Mouse (Mus musculus): ENCODE results near the gene Ramp2. TPM values are rescaled to one million over a fixed set of nuclear protein-coding genes. Genes with fewer than 3 reads are reported as not detected.
A peak's percentile ranks its signal among the peaks of the same experiment; 100 is the strongest.

Gene Ramp2
- polyA plus RNA-seq, 1 experiment from 2014 or later: 73.3 TPM

GRCm38 (mm10) chr11:101232010-101232839 is 13.6 kb upstream of the Ramp2 start:
- WGBS: 59% methylated on average over 6 of the region's 6 CpGs
- Histone ChIP-seq H3K4me3 (ENCODE audit: low read depth, low read length) (no peak overlapping the region), H3K36me3 (ENCODE audit: control insufficient read depth, insufficient read depth, low read length) (no peaks in the 10 kb centered on the region), H3K9me3 (ENCODE audit: control insufficient read depth, low read length) (no peaks in the 10 kb centered on the region), H3K27me3 (ENCODE audit: control insufficient read depth, insufficient read depth, low read length) (no peaks in the 10 kb centered on the region), H3K4me1 (ENCODE audit: control insufficient read depth, insufficient read depth, low read length) (peaks cover 10% of the 10 kb centered on the region), H3K4me2 (ENCODE audit: low read depth) (peak overlapping the region; percentile 18; the same call in 1 of the 2 replicates), H3K27ac (ENCODE audit: low read depth, low read length) (peak overlapping the region; percentile 11; the same call in 1 of the 2 replicates), H3K9ac (ENCODE audit: low read length) (no peak overlapping the region)
- no peak for ATAC-seq (ENCODE audit: insufficient read depth, low FRiP score, low TSS enrichment)
- peak; percentile 23 for DNase-seq (ENCODE audit: low spot score)

DNA sequence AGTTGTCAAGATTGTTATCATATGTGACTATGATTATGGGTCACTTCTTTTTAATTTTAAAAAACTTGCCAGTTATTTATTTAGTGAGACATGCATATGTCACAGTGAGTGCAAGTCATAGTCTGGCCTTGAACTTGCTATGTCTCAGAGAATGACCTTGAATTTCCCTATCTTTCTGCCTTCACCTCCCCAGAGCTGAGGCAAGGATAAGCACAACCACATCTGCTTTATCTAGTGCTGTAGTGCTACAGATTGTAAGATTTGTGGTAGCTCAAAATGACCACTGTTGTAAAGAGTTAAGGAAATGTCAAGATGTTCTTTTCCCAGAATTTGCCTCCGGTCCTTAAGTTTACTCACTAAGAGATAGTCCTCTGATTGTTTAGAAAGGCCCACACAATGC is 12.6 kb upstream of the Ramp2 start:
- 86% methylated on average over 1 of the region's 1 CpGs for WGBS
- Histone ChIP-seq H3K27me3 (ENCODE audit: control insufficient read depth, insufficient read depth, low read length) (no peaks in the 10 kb centered on the region), H3K4me2 (ENCODE audit: low read depth) (no peak overlapping the region)

GRCm38 (mm10) chr11:101234124-101234523 is 11.7 kb upstream of the Ramp2 start:
- no peaks in the 10 kb centered on the region for H3K36me3 ChIP-seq (ENCODE audit: control insufficient read depth, insufficient read depth, low read length)
- no peak overlapping the region for H3K4me2 ChIP-seq (ENCODE audit: low read depth)
- H3K4me3 ChIP-seq (ENCODE audit: low read depth, low read length): no peak overlapping the region
- ATAC-seq (ENCODE audit: insufficient read depth, low FRiP score, low TSS enrichment): no peak
- no peak overlapping the region for H3K27ac ChIP-seq (ENCODE audit: low read depth, low read length)
- H3K9me3 ChIP-seq (ENCODE audit: control insufficient read depth, low read length): no peaks in the 10 kb centered on the region
- DNase-seq (ENCODE audit: low spot score): no peak
- H3K27me3 ChIP-seq (ENCODE audit: control insufficient read depth, insufficient read depth, low read length): no peaks in the 10 kb centered on the region
- peaks cover 10% of the 10 kb centered on the region for H3K4me1 ChIP-seq (ENCODE audit: control insufficient read depth, insufficient read depth, low read length)
- no peak overlapping the region for H3K9ac ChIP-seq (ENCODE audit: low read length)

More for the DNA sequence above, 12.6 kb upstream of the Ramp2 start:
- no peak overlapping the region for H3K4me3 ChIP-seq (ENCODE audit: low read depth, low read length)
- no peak overlapping the region for H3K9ac ChIP-seq (ENCODE audit: low read length)
- no peaks in the 10 kb centered on the region for H3K9me3 ChIP-seq (ENCODE audit: control insufficient read depth, low read length)
- DNase-seq (ENCODE audit: low spot score): no peak
- ATAC-seq (ENCODE audit: insufficient read depth, low FRiP score, low TSS enrichment): no peak
- no peaks in the 10 kb centered on the region for H3K36me3 ChIP-seq (ENCODE audit: control insufficient read depth, insufficient read depth, low read length)
- H3K4me1 ChIP-seq (ENCODE audit: control insufficient read depth, insufficient read depth, low read length): peaks cover 10% of the 10 kb centered on the region
- H3K27ac ChIP-seq (ENCODE audit: low read depth, low read length): no peak overlapping the region

GRCm38 (mm10) chr11:101235429-101235828 is 10.4 kb upstream of the Ramp2 start:
- Histone ChIP-seq H3K4me1 (ENCODE audit: control insufficient read depth, insufficient read depth, low read length) (peaks cover 8% of the 10 kb centered on the region; the same call in 1 of the 2 replicates), H3K4me3 (ENCODE audit: low read depth, low read length) (no peak overlapping the region), H3K4me2 (ENCODE audit: low read depth) (no peak overlapping the region), H3K27me3 (ENCODE audit: control insufficient read depth, insufficient read depth, low read length) (no peaks in the 10 kb centered on the region), H3K9ac (ENCODE audit: low read length) (no peak overlapping the region), H3K27ac (ENCODE audit: low read depth, low read length) (no peak overlapping the region), H3K9me3 (ENCODE audit: control insufficient read depth, low read length) (no peaks in the 10 kb centered on the region), H3K36me3 (ENCODE audit: control insufficient read depth, insufficient read depth, low read length) (no peaks in the 10 kb centered on the region)
- DNase-seq (ENCODE audit: low spot score): no peak
- ATAC-seq (ENCODE audit: insufficient read depth, low FRiP score, low TSS enrichment): no peak

- no peaks in the 10 kb centered on the region for H3K36me3 ChIP-seq (ENCODE audit: control insufficient read depth, insufficient read depth, low read length)
- H3K27me3 ChIP-seq (ENCODE audit: control insufficient read depth, insufficient read depth, low read length): no peaks in the 10 kb centered on the region
- no peak overlapping the region for H3K4me3 ChIP-seq (ENCODE audit: low read depth, low read length)
- no peak overlapping the region for H3K9ac ChIP-seq (ENCODE audit: low read length)
- H3K27ac ChIP-seq (ENCODE audit: low read depth, low read length): no peak overlapping the region
- H3K9me3 ChIP-seq (ENCODE audit: control insufficient read depth, low read length): no peaks in the 10 kb centered on the region
- no peak overlapping the region for H3K4me2 ChIP-seq (ENCODE audit: low read depth)
- 91% methylated on average over 5 of the region's 5 CpGs for WGBS
- DNase-seq (ENCODE audit: low spot score) (no peak), ATAC-seq (ENCODE audit: insufficient read depth, low FRiP score, low TSS enrichment) (no peak)
- no peaks in the 10 kb centered on the region for H3K4me1 ChIP-seq (ENCODE audit: control insufficient read depth, insufficient read depth, low read length)
These were observed 9.0 kb upstream of the Ramp2 start for GRCm38 (mm10) chr11:101236782-101237181.

GRCm38 (mm10) chr11:101238071-101238647 is 7.7 kb upstream of the Ramp2 start:
- no peak for DNase-seq (ENCODE audit: low spot score)
- WGBS: 56% methylated on average over 5 of the region's 5 CpGs

DNA sequence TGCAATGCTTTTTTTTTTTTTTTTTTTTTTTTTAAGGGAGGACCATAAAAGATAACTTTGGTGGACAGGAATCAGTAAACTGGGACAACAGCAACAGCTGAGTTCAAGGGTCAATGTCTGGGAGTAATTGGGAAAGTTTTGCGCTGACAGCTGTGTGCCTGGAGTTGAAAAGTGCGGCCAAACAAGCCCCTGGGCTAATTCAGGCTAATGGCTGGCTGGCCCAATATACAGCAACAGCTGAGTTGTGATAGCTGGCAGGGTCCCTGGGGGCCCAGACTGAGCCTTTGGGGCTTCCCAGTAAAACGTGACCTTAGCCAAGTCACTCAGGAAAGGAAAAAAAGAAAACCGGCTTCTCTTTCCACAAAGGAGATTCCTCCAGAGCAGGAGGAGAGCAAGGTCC is 757 bp upstream of the Ramp2 start:
- Histone ChIP-seq H3K9ac (ENCODE audit: low read length) (no peak overlapping the region), H3K27ac (ENCODE audit: low read depth, low read length) (no peak overlapping the region), H3K27me3 (ENCODE audit: control insufficient read depth, insufficient read depth, low read length) (peaks cover 19% of the 10 kb centered on the region), H3K4me3 (ENCODE audit: low read depth, low read length) (no peak overlapping the region), H3K4me1 (ENCODE audit: control insufficient read depth, insufficient read depth, low read length) (peaks cover 10% of the 10 kb centered on the region), H3K9me3 (ENCODE audit: control insufficient read depth, low read length) (no peaks in the 10 kb centered on the region), H3K36me3 (ENCODE audit: control insufficient read depth, insufficient read depth, low read length) (no peaks in the 10 kb centered on the region), H3K4me2 (ENCODE audit: low read depth) (no peak overlapping the region; the same call in 1 of the 2 replicates)
- DNase-seq (ENCODE audit: low spot score) (no peak), ATAC-seq (ENCODE audit: insufficient read depth, low FRiP score, low TSS enrichment) (no peak)
- WGBS: 20% methylated on average over 4 of the region's 4 CpGs

More at GRCm38 (mm10) chr11:101238071-101238647, 7.7 kb upstream of the Ramp2 start:
- Histone ChIP-seq H3K27me3 (ENCODE audit: control insufficient read depth, insufficient read depth, low read length) (no peaks in the 10 kb centered on the region), H3K27ac (ENCODE audit: low read depth, low read length) (no peak overlapping the region), H3K9ac (ENCODE audit: low read length) (no peak overlapping the region), H3K4me2 (ENCODE audit: low read depth) (no peak overlapping the region), H3K4me3 (ENCODE audit: low read depth, low read length) (no peak overlapping the region), H3K4me1 (ENCODE audit: control insufficient read depth, insufficient read depth, low read length) (no peaks in the 10 kb centered on the region), H3K9me3 (ENCODE audit: control insufficient read depth, low read length) (no peaks in the 10 kb centered on the region), H3K36me3 (ENCODE audit: control insufficient read depth, insufficient read depth, low read length) (no peaks in the 10 kb centered on the region)
- no peak for ATAC-seq (ENCODE audit: insufficient read depth, low FRiP score, low TSS enrichment)

GRCm38 (mm10) chr11:101246702-101247012 is 829 bp downstream of the Ramp2 start:
- peaks cover 19% of the 10 kb centered on the region for H3K27me3 ChIP-seq (ENCODE audit: control insufficient read depth, insufficient read depth, low read length)
- no peaks in the 10 kb centered on the region for H3K36me3 ChIP-seq (ENCODE audit: control insufficient read depth, insufficient read depth, low read length)
- no peak; the same call in 1 of the 2 replicates for ATAC-seq (ENCODE audit: insufficient read depth, low FRiP score, low TSS enrichment)
- no peaks in the 10 kb centered on the region for H3K9me3 ChIP-seq (ENCODE audit: control insufficient read depth, low read length)
- 9% methylated on average over 7 of the region's 7 CpGs for WGBS
- 0 out of 2 replicates have a peak overlapping the region, but pooled peaks have one; percentile 27 for H3K27ac ChIP-seq (ENCODE audit: low read depth, low read length)
- peaks cover 10% of the 10 kb centered on the region for H3K4me1 ChIP-seq (ENCODE audit: control insufficient read depth, insufficient read depth, low read length)
- H3K4me3 ChIP-seq (ENCODE audit: low read depth, low read length): peak overlapping the region; percentile 59
- no peak for DNase-seq (ENCODE audit: low spot score)
- peak overlapping the region; percentile 73 for H3K9ac ChIP-seq (ENCODE audit: low read length)
- peak overlapping the region; percentile 95 for H3K4me2 ChIP-seq (ENCODE audit: low read depth)
